Mouse (Mus musculus): ENCODE data around the gene Fxyd4. TPM values are rescaled to one million over a fixed set of nuclear protein-coding genes. Genes with fewer than 3 reads are reported as not detected.

Fxyd4 gene
- not detected for total RNA-seq (2021)
- long read RNA-seq, experiment 1, result 0 reads
- long read RNA-seq, experiment 2, result 0 reads

DNA sequence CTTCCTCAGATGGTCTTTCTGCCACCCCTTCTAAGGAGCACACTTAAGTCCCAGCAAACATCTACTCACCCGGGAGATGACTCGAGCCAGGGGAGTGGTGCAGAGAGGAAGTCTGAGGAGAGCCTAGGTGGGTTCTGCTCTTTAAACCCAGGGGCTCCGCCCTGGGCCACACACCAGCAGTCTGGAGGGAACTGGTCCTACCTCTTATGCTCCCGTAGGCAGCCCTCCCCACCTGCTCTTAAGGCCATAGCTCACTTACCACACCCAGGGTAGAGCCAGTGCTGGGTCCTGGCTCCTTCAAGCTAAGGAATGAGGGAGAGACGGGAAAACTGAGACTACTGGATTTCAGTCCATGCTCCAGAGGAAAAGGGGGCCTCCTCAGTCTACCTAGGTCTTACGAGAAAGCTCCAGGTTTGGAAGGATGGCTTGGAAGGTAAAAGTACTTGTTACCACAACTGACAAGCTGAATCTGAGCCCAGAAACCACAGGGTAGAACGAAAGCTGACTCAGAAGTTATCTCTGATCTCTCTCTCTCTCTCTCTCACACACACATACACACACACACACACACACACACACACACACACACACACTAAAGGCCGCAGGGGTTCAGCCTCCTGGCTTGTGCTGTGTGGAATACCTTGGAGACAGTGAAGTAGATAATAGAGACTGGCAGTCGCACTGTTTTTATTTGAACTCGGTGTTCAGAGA lies at the start of gene Fxyd4:
Fxyd4 (minus strand) TSS at position 471 of the 711 bp plus-strand sequence.
- no peak for DNase-seq (ENCODE audit: low spot score)

DNA sequence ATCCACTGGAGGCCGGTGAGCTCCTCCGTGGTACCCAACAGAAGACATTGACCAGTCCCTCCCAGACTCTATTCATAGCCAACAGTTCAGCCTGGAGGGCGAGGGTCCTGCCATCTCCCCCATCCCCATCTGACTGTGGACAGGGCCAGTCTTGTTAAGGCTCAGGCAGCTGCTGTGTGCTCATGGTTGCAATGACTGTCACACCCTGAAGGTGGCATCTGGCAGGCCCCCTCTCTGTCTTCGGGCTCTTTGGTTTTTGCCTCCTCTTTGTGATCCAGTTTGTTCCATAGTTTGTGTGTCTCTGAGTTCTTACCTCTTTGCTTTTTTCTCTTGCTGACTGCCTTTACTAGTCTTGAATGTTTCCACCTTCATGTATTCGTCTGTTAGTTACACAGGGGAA lies 49.7 kb upstream of the Fxyd4 start:
- DNase-seq (ENCODE audit: low spot score), result no peak

DNA sequence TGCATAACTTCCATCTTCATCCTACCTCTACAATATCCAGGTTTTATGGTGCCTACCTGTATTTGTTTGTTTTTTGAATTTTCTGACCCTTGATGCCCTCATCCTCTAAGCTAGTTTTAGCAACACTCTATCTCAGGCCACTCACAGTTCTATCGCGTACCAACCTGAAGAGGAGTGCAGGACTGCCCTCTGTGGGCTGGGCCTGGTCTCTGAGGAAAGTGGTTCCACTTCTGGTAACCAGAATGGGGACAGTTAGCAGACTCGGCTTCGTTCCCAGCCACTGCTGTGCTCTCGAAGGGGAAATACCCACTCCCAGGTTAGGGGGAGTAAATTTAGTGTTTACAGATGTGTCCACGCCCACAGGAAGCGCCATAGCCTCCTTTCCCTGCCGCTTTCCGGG lies 29.2 kb upstream of the Fxyd4 start:
- no peak for DNase-seq (ENCODE audit: low spot score)

DNA sequence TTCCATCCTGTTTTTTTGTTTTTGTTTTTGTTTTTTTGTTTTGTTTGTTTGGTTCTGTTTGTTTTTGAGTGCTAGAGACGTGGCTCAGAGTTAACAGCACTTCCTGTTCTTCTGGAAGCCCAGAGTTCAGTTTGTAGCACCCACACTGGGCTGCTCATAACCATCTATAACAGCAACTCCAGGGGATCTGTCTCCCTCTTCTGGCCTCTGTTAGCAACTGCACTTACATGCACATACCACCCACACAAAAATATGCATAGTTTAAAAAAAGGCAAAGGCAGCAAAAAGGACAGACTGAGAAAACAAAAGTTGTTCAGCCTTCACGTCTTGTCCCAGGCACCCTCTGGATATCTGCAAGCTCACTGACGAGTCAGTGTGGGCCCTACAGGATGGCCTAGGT lies 25.7 kb upstream of the Fxyd4 start:
- DNase-seq (ENCODE audit: low spot score), result no peak

DNA sequence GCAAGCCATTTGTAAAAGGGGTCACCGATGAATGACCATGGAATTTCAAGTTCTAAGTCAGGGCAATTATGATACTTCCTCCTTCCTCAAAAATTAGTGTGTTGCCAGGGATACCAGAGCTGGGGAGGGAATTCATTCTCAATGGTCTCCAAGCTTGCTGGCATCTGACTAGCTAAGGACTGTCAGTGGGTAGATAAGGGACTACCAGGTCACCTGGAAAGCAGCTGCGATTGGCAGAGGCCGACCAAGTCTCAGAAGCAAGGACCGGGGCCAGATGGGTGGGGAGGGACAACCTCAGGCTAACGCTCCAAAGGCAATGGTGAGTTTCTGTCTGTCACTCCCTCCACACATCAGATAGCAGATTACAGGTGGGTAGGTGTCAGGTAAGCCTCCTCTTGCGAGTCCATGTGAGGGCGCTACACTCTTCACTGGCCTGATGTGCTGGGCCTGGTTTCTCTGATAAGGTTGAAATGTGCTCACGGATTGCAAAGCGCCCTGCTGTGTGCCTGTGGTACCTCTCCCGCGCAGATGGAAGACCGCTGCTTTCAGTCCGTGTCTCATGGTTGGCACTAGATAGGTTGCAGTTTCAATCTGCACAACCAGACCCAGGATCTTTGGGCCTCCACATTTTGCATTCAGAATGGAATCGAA lies 19.5 kb upstream of the Fxyd4 start:
- no peak for DNase-seq (ENCODE audit: low spot score)

DNA sequence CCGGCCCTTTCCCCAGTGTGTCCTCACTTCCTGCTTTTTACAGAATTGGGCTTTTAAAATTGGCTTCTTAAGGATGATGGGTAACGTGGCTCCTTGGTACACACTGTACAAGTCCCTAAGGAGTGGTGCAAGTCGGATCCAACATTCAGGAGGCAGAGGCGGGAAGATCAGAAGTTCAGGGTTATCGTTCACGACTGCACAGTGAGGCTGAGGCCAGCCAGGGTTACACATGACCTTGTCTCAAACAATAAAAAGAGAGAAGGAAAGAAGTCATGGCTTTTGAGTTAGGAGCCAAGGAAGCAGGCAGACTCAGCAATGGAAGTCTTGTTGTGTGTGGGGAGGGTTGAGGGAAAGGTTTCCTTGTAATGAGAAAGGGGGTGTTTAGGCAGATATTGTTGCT lies 18.7 kb upstream of the Fxyd4 start:
- DNase-seq (ENCODE audit: low spot score), result no peak

DNA sequence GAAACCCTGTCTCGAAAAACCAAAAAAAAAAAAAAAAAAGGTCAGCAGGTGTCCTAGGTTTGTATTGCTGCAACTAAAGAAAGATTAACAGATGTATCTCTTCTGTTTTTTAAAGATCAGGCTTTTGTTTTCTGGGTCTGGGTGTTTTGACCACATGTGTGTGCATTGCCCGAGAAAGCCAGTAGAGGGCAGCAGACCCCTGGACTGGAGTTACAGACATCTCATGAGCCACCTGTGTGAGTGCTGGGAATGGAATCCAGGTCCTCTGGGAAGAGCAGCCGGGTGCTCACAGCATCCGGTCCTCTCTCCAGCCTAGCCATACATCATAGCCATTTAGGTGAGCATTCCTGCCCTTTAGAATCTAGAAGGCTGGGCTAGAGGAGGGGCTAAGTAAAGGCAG lies 14.8 kb upstream of the Fxyd4 start:
- no peak for DNase-seq (ENCODE audit: low spot score)

DNA sequence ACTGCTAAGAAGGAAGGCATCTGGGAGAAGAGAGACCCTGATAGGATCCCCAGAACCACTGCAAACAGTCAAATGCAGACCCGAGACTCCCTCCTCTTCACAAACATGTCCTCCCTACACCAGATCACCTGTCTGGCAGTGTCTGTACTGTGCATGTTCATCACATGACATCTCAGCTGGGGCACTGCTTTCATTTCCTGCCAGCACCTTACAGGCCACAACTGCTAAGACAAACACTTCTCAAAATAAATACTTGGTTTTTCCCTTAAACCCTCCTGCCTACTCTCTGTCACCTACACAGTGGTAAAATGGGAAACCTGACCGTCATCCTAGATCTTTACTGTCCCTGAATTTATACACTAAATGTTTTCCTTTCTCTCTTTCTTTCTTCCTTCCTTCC lies 6.4 kb upstream of the Fxyd4 start:
- DNase-seq (ENCODE audit: low spot score), result no peak

DNA sequence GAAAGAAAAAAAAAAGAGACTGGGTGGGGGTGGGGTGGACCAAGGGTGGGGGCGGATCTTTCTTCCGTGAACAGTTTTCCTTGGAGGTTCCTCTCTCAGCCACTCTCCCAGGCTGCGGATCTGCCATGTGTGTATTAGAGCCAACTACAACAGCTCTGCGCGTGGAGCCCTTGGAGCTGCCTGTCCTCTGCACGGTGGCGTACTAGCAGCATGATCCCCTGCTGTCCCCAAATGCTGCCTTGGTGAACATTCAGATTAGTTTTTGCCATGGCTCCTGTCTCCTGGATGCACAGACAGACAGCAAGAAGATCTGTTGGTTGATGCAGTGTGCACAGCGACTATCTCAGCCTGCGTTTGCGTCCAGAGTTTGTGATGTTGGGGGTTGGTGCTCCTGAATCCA lies 5.3 kb upstream of the Fxyd4 start:
- no peak for DNase-seq (ENCODE audit: low spot score)

DNA sequence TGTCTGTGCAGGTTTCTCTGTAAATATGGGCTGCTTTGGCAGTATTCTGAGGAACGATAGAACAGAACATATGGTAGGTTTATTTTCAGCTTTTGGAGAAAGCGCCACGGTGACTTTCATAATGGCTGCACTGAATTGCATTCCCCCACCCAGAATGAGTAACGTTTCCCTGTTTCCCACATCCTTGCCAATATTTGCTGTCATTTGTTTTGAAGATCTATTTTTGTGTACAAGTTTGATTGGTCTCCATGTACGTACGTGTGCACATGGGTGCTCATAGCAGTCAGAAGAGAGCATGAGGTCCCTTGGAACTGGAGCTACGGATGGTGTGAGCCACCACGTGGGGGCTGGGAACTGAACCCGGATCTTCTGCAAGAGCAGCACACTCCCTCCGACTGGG lies 1.5 kb upstream of the Fxyd4 start:
- no peak for DNase-seq (ENCODE audit: low spot score)

DNA sequence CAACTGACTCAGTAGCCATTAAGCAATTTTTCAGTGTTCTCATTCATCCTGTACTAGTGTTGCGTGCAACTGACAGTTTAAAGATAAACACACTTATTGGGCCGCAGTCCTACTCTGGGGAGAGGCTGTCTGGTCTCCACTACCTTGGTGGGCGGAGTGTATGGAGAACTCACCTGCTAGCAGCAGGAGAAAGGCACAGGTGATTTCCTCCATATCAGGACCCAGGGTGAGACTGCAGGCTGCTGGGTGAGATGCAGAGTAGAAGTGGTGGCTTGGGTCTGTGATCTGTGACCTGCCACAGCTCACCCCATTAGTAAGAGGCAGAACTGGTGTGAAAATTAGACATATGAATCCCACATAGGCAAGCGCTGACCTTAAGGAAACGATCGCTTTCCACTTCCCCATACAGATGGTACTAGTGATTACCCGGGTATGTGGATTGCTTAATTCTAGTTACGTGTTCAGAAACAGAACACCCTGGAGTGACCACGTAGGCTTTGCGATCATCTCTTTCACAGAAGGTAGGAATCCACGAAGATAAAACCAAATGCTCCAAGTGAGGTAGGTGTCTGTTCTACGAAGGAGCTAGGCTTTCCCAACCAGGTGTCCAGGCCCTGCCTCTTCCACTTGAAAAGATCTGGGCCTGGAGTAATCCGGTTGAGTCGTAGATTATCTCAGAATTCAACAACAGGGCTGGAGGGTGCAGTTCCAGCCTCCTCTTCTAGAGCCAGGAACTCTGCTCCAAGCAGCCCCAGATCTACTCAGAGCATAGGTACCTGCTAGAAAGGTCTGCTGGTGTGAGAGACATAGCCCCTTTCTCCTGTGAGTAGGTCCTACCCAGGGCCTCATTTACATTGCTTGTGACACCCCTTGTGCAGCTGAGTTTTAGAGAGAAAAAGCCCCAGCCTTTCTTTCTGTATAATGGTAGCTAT lies 1.5 kb downstream of the Fxyd4 start:
- DNase-seq (ENCODE audit: low spot score), result no peak

DNA sequence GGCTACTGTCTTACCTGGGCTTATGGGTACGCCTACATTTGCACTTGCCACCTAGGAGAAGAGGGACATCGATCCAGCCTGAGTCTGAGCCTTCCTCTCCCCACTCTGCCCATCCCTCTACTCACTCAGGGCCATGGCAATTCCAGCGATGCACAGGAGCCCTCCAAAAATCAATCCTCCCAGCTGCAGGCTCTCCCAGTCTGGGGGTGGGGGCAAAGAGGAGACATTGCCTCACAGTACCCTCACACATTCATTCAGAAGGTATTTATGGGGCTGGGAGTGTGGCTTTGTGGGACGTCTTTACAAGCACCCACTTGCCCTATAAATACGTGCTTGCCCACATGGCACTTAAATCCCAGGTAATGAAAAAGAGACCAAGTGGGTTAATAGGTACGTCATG lies 3.2 kb downstream of the Fxyd4 start:
- no peak for DNase-seq (ENCODE audit: low spot score)

DNA sequence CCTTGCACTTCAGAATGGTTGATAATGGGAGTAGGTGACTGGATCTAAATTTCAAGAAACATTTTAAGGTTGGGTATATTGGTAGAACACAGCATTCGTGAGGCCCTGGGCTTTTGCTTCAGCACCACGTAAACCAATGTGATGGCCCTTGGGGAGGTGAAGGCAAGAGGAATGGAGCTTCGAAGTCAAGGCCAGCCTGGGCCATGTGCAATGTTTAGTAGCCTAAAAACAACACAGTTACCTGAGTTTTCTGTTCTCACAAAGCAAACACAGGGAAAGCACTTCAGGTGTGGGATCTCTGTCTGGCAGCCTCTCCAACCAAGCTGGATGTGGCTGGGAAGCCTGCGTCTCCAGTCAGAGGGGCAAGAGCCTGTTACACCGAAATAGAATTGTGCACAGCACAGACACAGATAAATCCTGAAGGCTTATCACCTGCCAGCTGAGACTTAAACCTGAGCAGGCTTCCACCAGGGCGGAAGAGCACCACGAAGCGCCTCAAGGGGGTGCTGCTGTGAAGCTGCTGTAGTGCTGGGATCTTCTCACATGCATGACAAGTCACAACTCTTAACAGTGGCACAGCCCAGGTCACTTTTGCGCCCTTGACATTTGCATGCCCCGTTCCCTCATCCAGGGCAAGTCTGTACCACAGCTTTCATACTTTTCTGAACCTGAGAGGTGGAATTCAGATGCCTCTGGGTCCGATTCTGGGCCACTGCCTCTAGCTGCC lies 5.0 kb downstream of the Fxyd4 start:
- no peak for DNase-seq (ENCODE audit: low spot score)

DNA sequence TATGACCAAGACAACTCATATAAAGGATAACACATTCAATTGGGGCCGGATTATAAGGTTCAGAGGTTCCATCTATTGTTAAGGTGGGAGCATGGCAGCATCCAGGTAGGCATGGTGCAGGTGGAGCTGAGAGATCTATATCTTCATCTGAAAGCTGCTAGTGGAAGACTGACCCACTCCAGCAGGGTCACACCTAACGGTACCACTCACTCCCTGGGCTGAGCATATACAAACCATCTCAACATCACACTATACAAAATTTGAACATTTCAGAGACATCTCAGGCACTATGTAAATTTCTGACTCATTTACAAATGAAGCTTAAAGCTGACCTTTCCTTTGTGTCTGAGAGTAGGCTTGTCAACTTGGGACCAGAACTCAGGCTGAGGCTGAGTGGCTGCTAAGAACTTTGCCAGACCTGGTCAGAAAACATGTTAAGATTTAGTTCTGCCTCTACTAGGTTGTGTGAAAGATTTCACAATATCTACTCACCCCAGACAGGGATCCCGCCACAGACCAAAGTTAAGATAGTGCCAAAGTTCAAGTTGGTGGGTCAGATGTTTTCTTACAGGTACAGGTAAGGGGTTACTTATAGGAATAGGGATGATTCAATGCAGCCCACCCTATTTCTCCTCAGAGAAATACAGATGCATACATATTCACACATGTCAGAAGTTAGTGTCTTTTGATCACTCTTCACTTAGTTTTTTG lies 7.4 kb downstream of the Fxyd4 start:
- no peak for DNase-seq (ENCODE audit: low spot score)

DNA sequence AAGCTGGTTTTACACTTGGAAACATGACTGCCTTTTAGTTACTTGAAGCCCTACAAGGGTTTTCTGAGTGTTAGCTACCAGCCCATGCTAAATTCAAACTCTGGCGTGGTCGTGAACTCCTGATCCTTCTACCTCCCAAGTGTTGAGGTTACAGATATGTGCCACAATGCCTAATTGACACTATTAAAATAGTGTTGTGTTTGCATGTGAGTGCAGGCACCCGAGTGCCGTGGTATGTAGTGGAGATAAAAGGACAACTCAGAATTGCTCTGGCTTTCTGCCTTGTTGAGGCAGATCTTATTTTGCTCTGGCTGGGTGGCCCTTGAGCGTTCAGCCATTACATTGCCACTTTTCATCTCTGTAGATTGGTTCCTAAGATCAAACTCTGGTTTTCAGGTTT lies 8.7 kb downstream of the Fxyd4 start:
- no peak for DNase-seq (ENCODE audit: low spot score)

DNA sequence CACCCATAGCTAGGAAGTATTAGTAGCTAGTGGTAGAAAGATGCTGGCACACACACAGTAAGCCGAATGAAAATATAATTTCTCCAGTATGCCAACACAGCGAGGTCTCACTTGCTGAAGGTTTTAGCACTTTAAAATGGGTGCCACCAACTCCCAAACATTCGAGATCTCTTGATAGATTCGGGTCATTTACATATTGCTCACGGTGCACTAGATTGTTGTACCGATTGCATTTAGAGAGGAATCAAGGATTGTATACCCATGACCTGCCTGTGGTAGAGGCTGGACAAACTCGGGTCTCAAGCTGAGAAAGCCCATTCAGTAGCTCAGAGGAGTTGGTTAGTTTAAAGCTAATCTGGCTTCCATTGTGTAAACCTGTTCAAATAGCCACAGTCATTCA lies 9.5 kb downstream of the Fxyd4 start:
- no peak for DNase-seq (ENCODE audit: low spot score)

DNA sequence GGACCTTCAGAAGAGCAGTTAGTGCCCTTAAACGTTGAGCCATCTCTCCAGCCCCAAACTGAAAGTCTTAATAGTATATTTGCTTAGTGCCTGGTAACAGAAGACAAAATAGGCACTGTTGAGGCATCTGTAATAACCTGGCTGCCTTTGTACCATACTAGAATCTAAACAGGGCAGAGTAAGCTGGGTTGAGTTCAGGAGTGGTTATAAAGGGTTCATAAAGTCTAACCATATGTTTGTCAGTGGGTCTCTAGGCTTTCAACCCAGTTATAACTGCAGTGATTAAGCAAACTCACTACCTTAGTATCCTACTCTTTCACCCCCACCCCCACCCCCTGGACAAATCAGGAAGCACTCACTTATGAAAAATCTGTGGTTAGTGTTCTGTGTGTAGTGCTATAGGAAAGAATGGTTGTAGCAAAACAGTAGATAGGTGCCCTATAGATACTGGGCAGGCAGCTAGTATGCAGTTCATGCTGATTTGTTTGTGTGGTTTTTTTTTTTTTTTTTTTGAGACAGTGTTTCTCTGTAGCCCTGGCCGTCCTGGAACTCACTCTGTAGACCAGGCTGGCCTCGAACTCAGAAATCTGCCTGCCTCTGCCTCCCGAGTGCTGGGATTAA lies 10.5 kb downstream of the Fxyd4 start:
- no peak for DNase-seq (ENCODE audit: low spot score)

DNA sequence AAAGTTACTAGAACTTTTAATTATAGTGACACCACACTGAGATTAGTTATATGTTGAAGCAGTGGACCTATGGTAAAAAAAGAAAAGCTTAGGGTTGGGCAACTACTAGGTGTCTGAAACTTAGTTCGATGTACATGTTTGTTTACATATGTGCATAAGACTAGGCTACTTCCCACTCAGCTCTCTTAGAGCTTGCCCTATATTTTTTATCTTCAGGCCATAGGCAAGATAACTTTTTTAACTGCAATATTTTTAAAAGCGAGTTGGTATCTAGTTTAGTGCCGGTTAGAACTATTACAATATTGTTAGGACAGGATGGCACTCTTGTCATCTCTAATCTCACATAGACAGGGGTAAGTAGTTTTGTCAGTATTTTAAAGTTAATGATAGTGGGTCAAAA lies 15.5 kb downstream of the Fxyd4 start:
- DNase-seq (ENCODE audit: low spot score), result no peak

DNA sequence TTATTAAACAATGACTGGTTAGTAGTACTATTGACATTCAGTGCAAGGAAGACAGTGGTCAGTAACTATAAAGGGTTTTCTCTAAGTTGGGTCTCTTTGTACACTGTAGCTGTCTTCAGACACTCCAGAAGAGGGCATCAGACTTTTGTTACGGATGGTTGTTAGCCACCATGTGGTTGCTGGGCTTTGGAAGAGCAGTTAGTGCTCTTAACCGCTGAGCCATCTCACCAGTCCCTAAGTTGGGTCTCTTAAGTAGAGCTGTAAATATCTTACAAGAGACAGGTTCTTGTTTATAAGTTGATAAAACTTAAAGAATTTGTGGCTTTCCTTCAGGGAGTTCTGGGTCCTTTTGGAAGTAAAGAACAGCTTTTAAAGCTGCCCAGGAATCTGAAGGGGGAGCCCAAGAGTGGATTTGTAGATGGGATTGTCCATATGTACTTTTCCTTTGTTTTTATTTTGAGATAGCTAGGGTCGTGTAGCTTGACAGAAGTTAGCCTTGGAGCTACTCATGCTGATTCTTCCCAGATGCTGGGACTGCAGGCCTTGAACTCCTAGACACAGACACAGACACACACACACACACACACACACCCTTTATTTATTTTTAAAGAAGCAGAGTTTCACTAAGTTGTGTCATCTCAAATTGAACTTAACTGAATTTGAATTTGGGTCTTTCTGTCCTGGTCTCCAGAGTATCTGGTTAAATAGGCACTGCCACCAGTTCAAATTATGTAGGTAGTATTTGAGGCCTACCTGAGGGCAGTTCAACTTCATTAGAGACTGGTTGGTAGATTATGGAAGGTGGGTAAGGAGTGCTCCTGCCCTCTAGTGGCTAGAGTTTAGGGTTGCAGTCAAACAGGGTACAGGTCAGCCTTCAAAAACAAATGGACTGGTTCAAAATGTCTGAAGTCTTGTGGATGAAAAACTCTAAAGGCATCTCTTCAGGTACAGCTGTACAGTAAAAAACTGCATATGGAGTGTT lies 16.5 kb downstream of the Fxyd4 start:
- DNase-seq (ENCODE audit: low spot score), result peak; percentile 52

Data from gastrocnemius, adult 18-20 months (tissue).